8 mouse cellular contexts compared by ENCODE assay signal in genomic region chr7:139273397-139273719, GRCm38 (mm10). TPM values are rescaled to one million over a fixed set of nuclear protein-coding genes. Genes with fewer than 3 reads are reported as not detected.
DNase-seq lines count a peak whose midpoint lies in the region; ATAC-seq lines count a peak whose summit lies in the region.

No protein-coding gene starts in this region.

- no peak overlapping the region for H3K9ac ChIP-seq in embryonic facial prominence, embryonic 12.5 days
- no peak overlapping the region for H3K9ac ChIP-seq in liver, embryonic 12.5 days
- no peak overlapping the region for H3K9ac ChIP-seq in stomach, embryonic 14.5 days (replicated peaks; ENCODE audit: low read depth, low read length)

- no peak overlapping the region for H3K4me2 ChIP-seq in embryonic facial prominence, embryonic 12.5 days (replicated peaks)
- H3K4me2 ChIP-seq in liver, embryonic 12.5 days: no peak overlapping the region
- no peak overlapping the region for H3K4me2 ChIP-seq in stomach, embryonic 14.5 days (replicated peaks; ENCODE audit: low read depth, low read length)

- 34% methylated on average over 2 of the region's 2 CpGs for WGBS in embryonic facial prominence, embryonic 12.5 days
- 8% methylated on average over 2 of the region's 2 CpGs for WGBS in liver, embryonic 12.5 days (ENCODE audit: insufficient replicate concordance)
- 32% methylated on average over 2 of the region's 2 CpGs for WGBS in stomach, embryonic 14.5 days

- no peaks in the 10 kb centered on the region for H3K27me3 ChIP-seq in embryonic facial prominence, embryonic 12.5 days
- H3K27me3 ChIP-seq in liver, embryonic 12.5 days (replicated peaks): no peaks in the 10 kb centered on the region
- no peaks in the 10 kb centered on the region for H3K27me3 ChIP-seq in stomach, embryonic 14.5 days (ENCODE audit: control insufficient read depth, insufficient read depth, low read length)

- peaks cover 31% of the 10 kb centered on the region for H3K4me1 ChIP-seq in embryonic facial prominence, embryonic 12.5 days
- peaks cover 22% of the 10 kb centered on the region for H3K4me1 ChIP-seq in liver, embryonic 12.5 days
- H3K4me1 ChIP-seq in stomach, embryonic 14.5 days (ENCODE audit: control insufficient read depth, insufficient read depth, low read length): peaks cover 25% of the 10 kb centered on the region

- peak; percentile 66; the same call in 1 of the 2 replicates for ATAC-seq in cerebellum, adult (ENCODE audit: insufficient number of reproducible peaks, low FRiP score, low TSS enrichment)
- ATAC-seq in embryonic facial prominence, embryonic 12.5 days (ENCODE audit: insufficient number of reproducible peaks, insufficient read depth, low FRiP score, low TSS enrichment): peak; percentile 35; the same call in 1 of the 2 replicates
- peak; percentile 62 for ATAC-seq in liver, embryonic 12.5 days
- peak; percentile 73 for ATAC-seq in stomach, embryonic 14.5 days (ENCODE audit: insufficient number of reproducible peaks, insufficient read depth, low FRiP score, low read depth)

- H3K36me3 ChIP-seq in embryonic facial prominence, embryonic 12.5 days: no peaks in the 10 kb centered on the region
- no peaks in the 10 kb centered on the region for H3K36me3 ChIP-seq in liver, embryonic 12.5 days
- peaks cover 4% of the 10 kb centered on the region; the same call in 1 of the 2 replicates for H3K36me3 ChIP-seq in stomach, embryonic 14.5 days (ENCODE audit: control insufficient read depth, insufficient read depth, low read length)

- no peak for DNase-seq in cerebellum, adult 11-12 months
- peak; percentile 71 for DNase-seq in heart, postnatal 4 days
- no peak for DNase-seq in layer of hippocampus, adult 9-10 months (ENCODE audit: low spot score)
- DNase-seq in frontal cortex, adult 2 months (ENCODE audit: extremely low spot score in 1 of 2, low spot score in 1 of 2): no peak

- H3K9me3 ChIP-seq in embryonic facial prominence, embryonic 12.5 days: no peaks in the 10 kb centered on the region
- H3K9me3 ChIP-seq in liver, embryonic 12.5 days (replicated peaks): no peaks in the 10 kb centered on the region
- H3K9me3 ChIP-seq in stomach, embryonic 14.5 days (ENCODE audit: control insufficient read depth, low read depth, low read length): no peaks in the 10 kb centered on the region

- H3K27ac ChIP-seq in embryonic facial prominence, embryonic 12.5 days: peak overlapping the region; percentile 30; the same call in 1 of the 2 replicates
- peak overlapping the region; percentile 65 for H3K27ac ChIP-seq in liver, embryonic 12.5 days
- peak overlapping the region; percentile 77; the same call in 1 of the 2 replicates for H3K27ac ChIP-seq in stomach, embryonic 14.5 days (ENCODE audit: low read length)

- no peak overlapping the region for H3K4me3 ChIP-seq in embryonic facial prominence, embryonic 12.5 days
- H3K4me3 ChIP-seq in liver, embryonic 12.5 days: no peak overlapping the region
- H3K4me3 ChIP-seq in stomach, embryonic 14.5 days (ENCODE audit: low read depth, low read length): no peak overlapping the region

RNA-seq across cellular contexts. Expression of gene Pwwp2b, which starts 25.1 kb away (rescaled TPM):
- 10.1 and 10.8 TPM in 2 replicates for polyA plus RNA-seq in embryonic facial prominence, embryonic 12.5 days (2016; fragmentation: Nextera tagmentation; extraction: Ambion mirVana)
- total RNA-seq in heart, postnatal 4 days (2021): 1 to 10 TPM; 7.9 to 9.3 TPM
- polyA plus RNA-seq in liver, embryonic 12.5 days (2016; fragmentation: Nextera tagmentation; extraction: Ambion mirVana): 2.3 and 2.7 TPM in 2 replicates
- polyA plus RNA-seq in stomach, embryonic 14.5 days (2014; fragmentation: Nextera tagmentation; extraction: Ambion mirVana): 16.1 and 17.0 TPM in 2 replicates
- 11.4 and 12.6 TPM in 2 replicates for polyA plus RNA-seq in frontal cortex, adult 2 months (2012; rRNA removed)
